Mouse (Mus musculus) CH12.LX (cell line): ENCODE data around the gene Yif1a. TPM values are rescaled to one million over a fixed set of nuclear protein-coding genes. Genes with fewer than 3 reads are reported as not detected.

Experiments used
- DNase-seq: peaks from one replicate; pipeline ENCODE4 v3.0.0-alpha.2; 2013; ENCODE audit errors: extremely low read depth
- H3K27ac ChIP-seq: 2 replicates; pipeline ENCODE4 v1.5.1; 2012; ENCODE audit warnings: low read depth, mild to moderate bottlenecking, control low read depth, moderate library complexity; ENCODE audit not compliant: insufficient read depth
- H3K27me3 ChIP-seq: replicated peaks from 2 replicates; pipeline ENCODE3; 2012; ENCODE audit warnings: inconsistent platforms
- H3K36me3 ChIP-seq, 2 experiments: replicated peaks in 1 of 2; 2 replicates each; pipeline versions ENCODE3 to v1.6.1; 2012; ENCODE audit warnings: inconsistent platforms in 1 of 2, low read length in 1 of 2, mild to moderate bottlenecking in 1 of 2, mixed read lengths in 1 of 2, moderate library complexity in 1 of 2; ENCODE audit not compliant: control insufficient read depth in 1 of 2, insufficient read depth in 1 of 2
- H3K4me1 ChIP-seq, 2 experiments: 2 replicates each; pipeline ENCODE4 v1.6.1; 2012; ENCODE audit warnings: inconsistent platforms in 1 of 2, moderate library complexity in 1 of 2; ENCODE audit not compliant: insufficient read depth in 2 of 2, control insufficient read depth in 1 of 2
- H3K4me2 ChIP-seq: 2 replicates; pipeline ENCODE4 v1.6.1; 2012; ENCODE audit warnings: low read depth, mild to moderate bottlenecking, control low read depth; ENCODE audit not compliant: poor library complexity, insufficient read depth, severe bottlenecking
- H3K4me3 ChIP-seq, 3 experiments: fragments of 150-350 bp in 1 of 3; sonication (generic) in 1 of 3; replicated peaks in 1 of 3; 2 replicates each; pipeline versions ENCODE3 to v1.5.1; 2011 to 2012; ENCODE audit warnings: low read depth in 2 of 3, low read length in 2 of 3, mild to moderate bottlenecking in 2 of 3, moderate library complexity in 2 of 3, control low read depth in 1 of 3, improper control_type of control experiment in 1 of 3, inconsistent platforms in 1 of 3, mixed read lengths in 1 of 3; ENCODE audit not compliant: poor library complexity in 1 of 3
- H3K79me2 ChIP-seq: replicated peaks from 2 replicates; pipeline ENCODE4 v1.6.1; 2012; ENCODE audit warnings: mild to moderate bottlenecking, moderate library complexity; ENCODE audit not compliant: control insufficient read depth, poor library complexity, insufficient read depth, severe bottlenecking; ENCODE audit errors: extremely low read depth
- H3K9ac ChIP-seq: 2 replicates; pipeline ENCODE4 v1.6.1; 2012; ENCODE audit warnings: low read depth, mild to moderate bottlenecking, control low read depth, moderate library complexity; ENCODE audit not compliant: insufficient read depth
- H3K9me3 ChIP-seq: replicated peaks from 2 replicates; pipeline ENCODE3; 2012; ENCODE audit warnings: low read length, inconsistent platforms, mixed read lengths
- BHLHE40 ChIP-seq: IDR thresholded peaks from 2 replicates; pipeline ENCODE4 v1.6.1; 2011; ENCODE audit warnings: mild to moderate bottlenecking, low read depth, low read length, improper control_type of control experiment
- CHD1 ChIP-seq: IDR thresholded peaks from 2 replicates; pipeline ENCODE4 v1.6.1; 2012; ENCODE audit warnings: low read depth, low read length, improper control_type of control experiment, inconsistent platforms
- CHD2 ChIP-seq: IDR thresholded peaks from 2 replicates; pipeline ENCODE4 v1.6.1; 2011; ENCODE audit warnings: low read length, improper control_type of control experiment
- CTCF ChIP-seq, 2 experiments: IDR thresholded peaks in 1 of 2; conservative IDR thresholded peaks in 1 of 2; 2 replicates each; pipeline ENCODE4 v1.5.1; 2011 to 2012; ENCODE audit warnings: low read depth in 2 of 2, low read length in 2 of 2, improper control_type of control experiment in 1 of 2, inconsistent platforms in 1 of 2, mild to moderate bottlenecking in 1 of 2, moderate library complexity in 1 of 2
- E2F4 ChIP-seq: IDR thresholded peaks from 2 replicates; pipeline ENCODE4 v1.6.1; 2011; ENCODE audit warnings: low read depth, low read length, improper control_type of control experiment; ENCODE audit not compliant: insufficient replicate concordance
- ELF1 ChIP-seq: IDR thresholded peaks from 2 replicates; pipeline ENCODE4 v1.6.1; 2014; ENCODE audit warnings: low read depth, mild to moderate bottlenecking, inconsistent platforms, low read length, improper control_type of control experiment
- EP300 ChIP-seq: IDR thresholded peaks from 2 replicates; pipeline ENCODE4 v1.6.1; 2011; ENCODE audit warnings: low read length, improper control_type of control experiment
- ETS1 ChIP-seq: conservative IDR thresholded peaks from 2 replicates; pipeline ENCODE4 v1.6.1; 2012; ENCODE audit warnings: low read depth, mild to moderate bottlenecking, inconsistent platforms, low read length, improper control_type of control experiment, moderate library complexity
- GABPA ChIP-seq: IDR thresholded peaks from 2 replicates; pipeline ENCODE4 v1.6.1; 2012; ENCODE audit warnings: low read depth, low read length, improper control_type of control experiment, inconsistent platforms; ENCODE audit not compliant: insufficient replicate concordance
- HCFC1 ChIP-seq: IDR thresholded peaks from 2 replicates; pipeline ENCODE4 v1.6.1; 2012; ENCODE audit warnings: low read depth, mild to moderate bottlenecking, inconsistent platforms, low read length, improper control_type of control experiment
- IRF4 ChIP-seq: IDR thresholded peaks from 2 replicates; pipeline ENCODE4 v1.6.1; 2014; ENCODE audit warnings: low read depth, mild to moderate bottlenecking, inconsistent platforms, low read length, improper control_type of control experiment
- JUN ChIP-seq: IDR thresholded peaks from 2 replicates; pipeline ENCODE4 v1.6.1; 2011; ENCODE audit warnings: low read depth, mild to moderate bottlenecking, low read length, improper control_type of control experiment, moderate library complexity; ENCODE audit not compliant: insufficient read depth
- JUND ChIP-seq: conservative IDR thresholded peaks from 2 replicates; pipeline ENCODE4 v1.6.1; 2011; ENCODE audit warnings: low read depth, low read length, improper control_type of control experiment
- KAT2A ChIP-seq: IDR thresholded peaks from 2 replicates; pipeline ENCODE4 v1.6.1; 2012; ENCODE audit warnings: low read length, improper control_type of control experiment, inconsistent platforms; ENCODE audit not compliant: insufficient replicate concordance
- MAFK ChIP-seq: IDR thresholded peaks from 2 replicates; pipeline ENCODE4 v1.6.1; 2011; ENCODE audit warnings: low read length, improper control_type of control experiment; ENCODE audit not compliant: insufficient replicate concordance
- MAX ChIP-seq: IDR thresholded peaks from 2 replicates; pipeline ENCODE4 v1.6.1; 2011; ENCODE audit warnings: low read length, improper control_type of control experiment
- MAZ ChIP-seq: IDR thresholded peaks from 2 replicates; pipeline ENCODE4 v1.6.1; 2012; ENCODE audit warnings: low read depth, mild to moderate bottlenecking, inconsistent platforms, low read length, improper control_type of control experiment, moderate library complexity
- MEF2A ChIP-seq: IDR thresholded peaks from 2 replicates; pipeline ENCODE4 v1.6.1; 2014; ENCODE audit warnings: low read depth, mild to moderate bottlenecking, inconsistent platforms, low read length, improper control_type of control experiment, borderline replicate concordance
- MXI1 ChIP-seq: IDR thresholded peaks from 2 replicates; pipeline ENCODE4 v1.6.1; 2011; ENCODE audit warnings: mild to moderate bottlenecking, low read depth, low read length, improper control_type of control experiment
- MYC ChIP-seq: IDR thresholded peaks from 2 replicates; pipeline ENCODE4 v1.6.1; 2011; ENCODE audit warnings: low read depth, mild to moderate bottlenecking, improper control_type of control experiment, low read length
- NELFE ChIP-seq: IDR thresholded peaks from 2 replicates; pipeline ENCODE4 v1.6.1; 2011; ENCODE audit warnings: low read depth, low read length, improper control_type of control experiment
- NRF1 ChIP-seq: IDR thresholded peaks from 2 replicates; pipeline ENCODE4 v1.6.1; 2014; ENCODE audit warnings: low read depth, mild to moderate bottlenecking, inconsistent platforms, low read length, improper control_type of control experiment, moderate library complexity
- PAX5 ChIP-seq: IDR thresholded peaks from 2 replicates; pipeline ENCODE4 v1.6.1; 2012; ENCODE audit warnings: low read length, inconsistent platforms, mixed read lengths
- POLR2A ChIP-seq: IDR thresholded peaks from 2 replicates; pipeline ENCODE4 v1.6.1; 2011; ENCODE audit warnings: low read depth, mild to moderate bottlenecking, improper control_type of control experiment, low read length
- POLR2AphosphoS2 ChIP-seq: IDR thresholded peaks from 2 replicates; pipeline ENCODE4 v1.6.1; 2011; ENCODE audit warnings: low read depth, low read length, improper control_type of control experiment
- RAD21 ChIP-seq: IDR thresholded peaks from 2 replicates; pipeline ENCODE4 v1.6.1; 2011; ENCODE audit warnings: low read depth, mild to moderate bottlenecking, low read length, improper control_type of control experiment, moderate library complexity
- RCOR1 ChIP-seq: conservative IDR thresholded peaks from 2 replicates; pipeline ENCODE4 v1.6.1; 2012; ENCODE audit warnings: low read depth, mild to moderate bottlenecking, inconsistent platforms, low read length, improper control_type of control experiment
- SIN3A ChIP-seq: IDR thresholded peaks from 2 replicates; pipeline ENCODE4 v1.6.1; 2012; ENCODE audit warnings: low read length, improper control_type of control experiment, inconsistent platforms
- SMC3 ChIP-seq: IDR thresholded peaks from 2 replicates; pipeline ENCODE4 v1.6.1; 2011; ENCODE audit warnings: low read depth, low read length, improper control_type of control experiment
- TBP ChIP-seq: conservative IDR thresholded peaks from 2 replicates; pipeline ENCODE4 v1.6.1; 2011; ENCODE audit warnings: low read depth, low read length, improper control_type of control experiment
- TCF12 ChIP-seq: IDR thresholded peaks from 2 replicates; pipeline ENCODE4 v1.6.1; 2014; ENCODE audit warnings: low read depth, mild to moderate bottlenecking, inconsistent platforms, low read length, improper control_type of control experiment
- UBTF ChIP-seq: IDR thresholded peaks from 2 replicates; pipeline ENCODE4 v1.6.1; 2012; ENCODE audit warnings: low read depth, mild to moderate bottlenecking, inconsistent platforms, low read length, improper control_type of control experiment, moderate library complexity
- USF1 ChIP-seq: IDR thresholded peaks from 2 replicates; pipeline ENCODE4 v1.6.1; 2014; ENCODE audit warnings: low read depth, mild to moderate bottlenecking, inconsistent platforms, low read length, improper control_type of control experiment
- USF2 ChIP-seq: conservative IDR thresholded peaks from 2 replicates; pipeline ENCODE4 v1.6.1; 2011; ENCODE audit warnings: low read depth, low read length, improper control_type of control experiment
- ZC3H11A ChIP-seq: IDR thresholded peaks from 2 replicates; pipeline ENCODE4 v1.6.1; 2012; ENCODE audit warnings: low read depth, mild to moderate bottlenecking, inconsistent platforms, low read length, improper control_type of control experiment
- ZKSCAN1 ChIP-seq: IDR thresholded peaks from 2 replicates; pipeline ENCODE4 v1.6.1; 2012; ENCODE audit warnings: low read depth, inconsistent platforms, low read length, improper control_type of control experiment, borderline replicate concordance
- ZMIZ1 ChIP-seq: IDR thresholded peaks from 2 replicates; pipeline ENCODE4 v1.6.1; 2012; ENCODE audit warnings: low read depth, mild to moderate bottlenecking, inconsistent platforms, low read length, improper control_type of control experiment
- ZNF384 ChIP-seq: IDR thresholded peaks from 2 replicates; pipeline ENCODE4 v1.6.1; 2012; ENCODE audit warnings: low read depth, low read length, improper control_type of control experiment, inconsistent platforms
- dilution Hi-C: fragments of 300-500 bp; cut with MboI; formaldehyde crosslinking; loops from 2 replicates; pipeline ENCODE4 v1.14.3; 2020; ENCODE audit warnings: low sequenced_read_pairs; ENCODE audit not compliant: extremely low pct_unique_long_range_greater_than_20kb, extremely low pct_ligation_motif_present
- in situ Hi-C: fragments of 300-500 bp; cut with MboI; formaldehyde crosslinking; loops from 3 replicates; pipeline ENCODE4 v1.14.3; 2019; ENCODE audit warnings: low sequenced_read_pairs, low pct_ligation_motif_present, low pct_unique_long_range_greater_than_20kb, mixed read lengths
- polyA plus RNA-seq: library from polyadenylated mRNA; unstranded; fragments of >175 nt; gene quantifications from 2 replicates; pipeline ENCODE4 v1.2.1, GENCODE M21; 2012; ENCODE audit warnings: low read depth; ENCODE audit not compliant: insufficient read length
- total RNA-seq, 2 experiments: library from RNA; depleted of rRNA; stranded (reverse); fragments of 300-350 nt in 1 of 2; fragments of >200 nt in 1 of 2; gene quantifications; 2 replicates each; pipeline ENCODE4 v1.2.3; 2012 to 2014

Gene Yif1a
- total RNA-seq (2012; rRNA removed): 62.6 and 65.0 TPM in 2 replicates
- total RNA-seq (2014; rRNA removed): 63.6 and 72.4 TPM in 2 replicates
- 33.1 and 39.0 TPM in 2 replicates for polyA plus RNA-seq

- Histone ChIP-seq H3K79me2 (no peaks in the 10 kb centered on the region), H3K36me3 (peaks cover 24 to 37% of the 10 kb centered on the region in 2 experiments), H3K27me3 (peaks cover 27% of the 10 kb centered on the region), H3K4me1 (peaks cover 12 to 15% of the 10 kb centered on the region in 2 experiments), H3K4me2 (peak within 1 kb of the TSS; percentile 75), H3K4me3 (peak within 1 kb of the TSS; percentile 86 to 93 (median 88)), H3K27ac (peak within 1 kb of the TSS; percentile 48), H3K9ac (peak within 1 kb of the TSS; percentile 42), H3K9me3 (peaks cover 3% of the 10 kb centered on the region)
- in situ Hi-C loops: loop anchor here (5.0 kb wide), 1 partner anchor 46 kb away; the partner anchor contains the start of gene Brms1
- dilution Hi-C loops: no loop called here
- DNase-seq: peak; percentile 100
- TF ChIP-seq POLR2AphosphoS2 (no peak), ZNF384 (no peak), MYC (no peak), ZC3H11A (no peak), MAFK (no peak), JUND (no peak), MAZ (0 out of 2 replicates have a peak, but pooled peaks have one; percentile 44), MAX (no peak), CHD1 (no peak), HCFC1 (peak; percentile 81), KAT2A (0 out of 2 replicates have a peak, but pooled peaks have one; percentile 18), POLR2A (peak; percentile 89), ZKSCAN1 (no peak), CTCF (conservative IDR thresholded peaks at IDR 0.05 in 1 of 2, IDR thresholded peaks at IDR 0.05 in 1 of 2; ENCODE audit: low read depth in 2 of 2, low read length in 2 of 2) (peak in 1 of 2 experiments; percentile 60; a peak in 2 of 4 replicates), USF1 (no peak), MXI1 (peak; percentile 98), NELFE (peak; percentile 71), SIN3A (peak; percentile 100), RAD21 (no peak), ELF1 (peak; percentile 94), MEF2A (no peak), TBP (0 out of 2 replicates have a peak, but pooled peaks have one; percentile 27), BHLHE40 (no peak), PAX5 (no peak), TCF12 (peak; percentile 73), SMC3 (peak; percentile 30), JUN (no peak), GABPA (no peak; the same call in 1 of the 2 replicates), E2F4 (no peak), RCOR1 (no peak), NRF1 (peak; percentile 86), ETS1 (no peak), USF2 (no peak), CHD2 (peak; percentile 86), ZMIZ1 (no peak), UBTF (0 out of 2 replicates have a peak, but pooled peaks have one; percentile 18), IRF4 (peak; percentile 33; the same call in 1 of the 2 replicates), EP300 (no peak)
Observed at GRCm38 (mm10) chr19:5087884-5088728, at the start of gene Yif1a. Gene Yif1a, plus strand, starts transcription at chr19:5088538.
